Mouse (Mus musculus): Measurements from ENCODE around the gene Stx7. TPM values are rescaled to one million over a fixed set of nuclear protein-coding genes. Genes with fewer than 3 reads are reported as not detected.

Gene Stx7
- polyA plus RNA-seq, 1 experiment from 2014 or later: 73.7 TPM

- H3K9me3 ChIP-seq: no peaks in the 10 kb centered on the region
- WGBS: 64% methylated on average over 2 of the region's 2 CpGs
- 0 out of 2 replicates have a peak, but pooled peaks cover 2% of the 10 kb centered on the region for H3K4me1 ChIP-seq
- H3K27me3 ChIP-seq: no peaks in the 10 kb centered on the region
- no peak overlapping the region for H3K27ac ChIP-seq
- H3K36me3 ChIP-seq: no peaks in the 10 kb centered on the region
- no peak for ATAC-seq (ENCODE audit: low FRiP score, low read depth)
- no peak overlapping the region for H3K4me3 ChIP-seq
- no peak overlapping the region for H3K4me2 ChIP-seq (replicated peaks)
- no peak overlapping the region for H3K9ac ChIP-seq
Observed at GRCm38 (mm10) chr10:24138623-24139261, 10.4 kb upstream of the Stx7 start.

- Histone ChIP-seq H3K9ac (no peak overlapping the region), H3K27ac (no peak overlapping the region), H3K36me3 (no peaks in the 10 kb centered on the region), H3K4me3 (no peak overlapping the region), H3K9me3 (no peaks in the 10 kb centered on the region), H3K4me2 (replicated peaks) (no peak overlapping the region), H3K4me1 (0 out of 2 replicates have a peak, but pooled peaks cover 2% of the 10 kb centered on the region), H3K27me3 (no peaks in the 10 kb centered on the region)
- ATAC-seq (ENCODE audit: low FRiP score, low read depth): no peak
- 78% methylated on average over 3 of the region's 3 CpGs for WGBS
Observed at GRCm38 (mm10) chr10:24142735-24143134, 6.4 kb upstream of the Stx7 start.

GRCm38 (mm10) chr10:24150086-24150485 is 984 bp downstream of the Stx7 start:
- Histone ChIP-seq H3K27ac (no peak overlapping the region), H3K36me3 (peaks cover under 1% of the 10 kb centered on the region; the same call in 1 of the 2 replicates), H3K4me2 (replicated peaks) (peak overlapping the region; percentile 66), H3K27me3 (no peaks in the 10 kb centered on the region), H3K4me1 (peaks cover 8% of the 10 kb centered on the region), H3K9ac (0 out of 2 replicates have a peak overlapping the region, but pooled peaks have one; percentile 13), H3K9me3 (no peaks in the 10 kb centered on the region), H3K4me3 (peak overlapping the region; percentile 81)
- WGBS: 38% methylated on average over 7 of the region's 7 CpGs
- no peak for ATAC-seq (ENCODE audit: low FRiP score, low read depth)

- 91% methylated on average over 12 of the region's 12 CpGs for WGBS
- Histone ChIP-seq H3K9me3 (no peaks in the 10 kb centered on the region), H3K4me3 (no peak overlapping the region), H3K4me1 (0 out of 2 replicates have a peak, but pooled peaks cover 2% of the 10 kb centered on the region), H3K27me3 (no peaks in the 10 kb centered on the region), H3K4me2 (replicated peaks) (no peak overlapping the region), H3K27ac (no peak overlapping the region), H3K36me3 (peaks cover 40% of the 10 kb centered on the region), H3K9ac (no peak overlapping the region)
- ATAC-seq (ENCODE audit: low FRiP score, low read depth): no peak
Observed at GRCm38 (mm10) chr10:24158470-24159254, 9.6 kb downstream of the Stx7 start.

GRCm38 (mm10) chr10:24159575-24159974 is 10.5 kb downstream of the Stx7 start:
- ATAC-seq (ENCODE audit: low FRiP score, low read depth): no peak
- no peak overlapping the region for H3K4me3 ChIP-seq
- no peak overlapping the region for H3K27ac ChIP-seq
- H3K4me2 ChIP-seq (replicated peaks): no peak overlapping the region
- H3K4me1 ChIP-seq: peaks cover 9% of the 10 kb centered on the region; the same call in 1 of the 2 replicates
- no peaks in the 10 kb centered on the region for H3K27me3 ChIP-seq
- WGBS: 58% methylated on average over 5 of the region's 5 CpGs
- H3K9me3 ChIP-seq: no peaks in the 10 kb centered on the region
- no peak overlapping the region for H3K9ac ChIP-seq
- peaks cover 40% of the 10 kb centered on the region for H3K36me3 ChIP-seq

GRCm38 (mm10) chr10:24160349-24160748 is 11.2 kb downstream of the Stx7 start:
- no peak overlapping the region for H3K27ac ChIP-seq
- H3K9ac ChIP-seq: no peak overlapping the region
- 85% methylated on average over 7 of the region's 7 CpGs for WGBS
- H3K4me1 ChIP-seq: peaks cover 14% of the 10 kb centered on the region; the same call in 1 of the 2 replicates
- ATAC-seq (ENCODE audit: low FRiP score, low read depth): no peak
- peaks cover 37% of the 10 kb centered on the region for H3K36me3 ChIP-seq
- no peaks in the 10 kb centered on the region for H3K27me3 ChIP-seq
- no peaks in the 10 kb centered on the region for H3K9me3 ChIP-seq
- H3K4me3 ChIP-seq: no peak overlapping the region
- H3K4me2 ChIP-seq (replicated peaks): no peak overlapping the region

- 51% methylated on average over 11 of the region's 11 CpGs for WGBS
- H3K27ac ChIP-seq: no peak overlapping the region
- no peaks in the 10 kb centered on the region for H3K27me3 ChIP-seq
- peaks cover 4% of the 10 kb centered on the region; the same call in 1 of the 2 replicates for H3K36me3 ChIP-seq
- ATAC-seq (ENCODE audit: low FRiP score, low read depth): no peak; the same call in 1 of the 2 replicates
- no peak overlapping the region for H3K4me3 ChIP-seq
- H3K9me3 ChIP-seq: no peaks in the 10 kb centered on the region
- H3K4me1 ChIP-seq: peaks cover 18% of the 10 kb centered on the region; the same call in 1 of the 2 replicates
- no peak overlapping the region for H3K9ac ChIP-seq
- no peak overlapping the region for H3K4me2 ChIP-seq (replicated peaks)
Observed at GRCm38 (mm10) chr10:24164137-24164908, 15.2 kb downstream of the Stx7 start.

GRCm38 (mm10) chr10:24164909-24165304 is 15.8 kb downstream of the Stx7 start:
- Histone ChIP-seq H3K36me3 (no peaks in the 10 kb centered on the region), H3K27ac (no peak overlapping the region), H3K9ac (no peak overlapping the region), H3K9me3 (no peaks in the 10 kb centered on the region), H3K4me3 (no peak overlapping the region), H3K4me2 (replicated peaks) (no peak overlapping the region), H3K27me3 (no peaks in the 10 kb centered on the region), H3K4me1 (peaks cover 18% of the 10 kb centered on the region; the same call in 1 of the 2 replicates)
- no peak; the same call in 1 of the 2 replicates for ATAC-seq (ENCODE audit: low FRiP score, low read depth)
- WGBS: 77% methylated on average over 6 of the region's 6 CpGs

GRCm38 (mm10) chr10:24165526-24166055 is 16.5 kb downstream of the Stx7 start:
- Histone ChIP-seq H3K27ac (no peak overlapping the region), H3K4me3 (no peak overlapping the region), H3K9me3 (no peaks in the 10 kb centered on the region), H3K36me3 (no peaks in the 10 kb centered on the region), H3K9ac (no peak overlapping the region), H3K4me1 (peaks cover 15% of the 10 kb centered on the region; the same call in 1 of the 2 replicates), H3K4me2 (replicated peaks) (no peak overlapping the region), H3K27me3 (no peaks in the 10 kb centered on the region)
- no peak for ATAC-seq (ENCODE audit: low FRiP score, low read depth)
- WGBS: 61% methylated on average over 1 of the region's 1 CpGs

- Histone ChIP-seq H3K36me3 (no peaks in the 10 kb centered on the region), H3K4me3 (no peak overlapping the region), H3K27me3 (no peaks in the 10 kb centered on the region), H3K4me2 (replicated peaks) (no peak overlapping the region), H3K9ac (no peak overlapping the region), H3K27ac (no peak overlapping the region), H3K4me1 (peaks cover 15% of the 10 kb centered on the region; the same call in 1 of the 2 replicates), H3K9me3 (no peaks in the 10 kb centered on the region)
- 89% methylated on average over 11 of the region's 11 CpGs for WGBS
- ATAC-seq (ENCODE audit: low FRiP score, low read depth): no peak
Observed at GRCm38 (mm10) chr10:24167978-24168583, 19.0 kb downstream of the Stx7 start.

- Histone ChIP-seq H3K36me3 (no peaks in the 10 kb centered on the region), H3K27me3 (no peaks in the 10 kb centered on the region), H3K4me3 (no peak overlapping the region), H3K27ac (no peak overlapping the region), H3K9ac (no peak overlapping the region), H3K4me1 (peaks cover 14% of the 10 kb centered on the region; the same call in 1 of the 2 replicates), H3K4me2 (replicated peaks) (no peak overlapping the region), H3K9me3 (no peaks in the 10 kb centered on the region)
- WGBS: 88% methylated on average over 1 of the region's 1 CpGs
- ATAC-seq (ENCODE audit: low FRiP score, low read depth): no peak
Observed at GRCm38 (mm10) chr10:24168854-24169253, 19.8 kb downstream of the Stx7 start.

All from limb, embryonic 13.5 days (tissue).